Mouse (Mus musculus) heart, adult 2 months (tissue): ENCODE data around the gene Acot5.

ENCODE experiments used
- CTCF ChIP-seq: fragments of 200-600 bp; IDR thresholded peaks from 2 replicates; pipeline ENCODE4 v1.8.1; 2022; ENCODE audit warnings: antibody characterized with exemption, mild to moderate bottlenecking, moderate library complexity
- EP300 ChIP-seq: fragments of 200-500 bp; IDR thresholded peaks from 2 replicates; pipeline ENCODE4 v1.6.1; 2011; ENCODE audit warnings: low read depth, low read length, control low read depth; ENCODE audit not compliant: insufficient read depth
- POLR2A ChIP-seq: fragments of 200-500 bp; IDR thresholded peaks from 2 replicates; pipeline ENCODE4 v1.6.1; 2011; ENCODE audit warnings: mild to moderate bottlenecking, low read depth, low read length, control low read depth; ENCODE audit not compliant: insufficient read depth

GRCm38 (mm10) chr12:84053173-84053572 lies 16.0 kb upstream of the Acot5 start:
- no peak for TF ChIP-seq EP300
- TF ChIP-seq CTCF = no peak
- no peak for TF ChIP-seq POLR2A
